Mouse (Mus musculus) kidney, embryonic 16.5 days (tissue): ENCODE measurements at regions not wholly inside any gene's neighbourhood (a gene's known extent, or its start where the extent isn't known, plus 50 kb on each side); places are given as distances from the start of the nearest gene placed in this dataset.
A peak's percentile ranks its signal among the peaks of the same experiment; 100 is the strongest.

ENCODE experiments used
- ATAC-seq: fragments of 200-750 bp; cut with Nextera tagmentation; 2 replicates; pipeline ENCODE4 v1.8.0; 2017; ENCODE audit warnings: moderate TSS enrichment; ENCODE audit not compliant: low FRiP score, low TSS enrichment
- H3K27ac ChIP-seq: fragments of 300-500 bp; sonication (generic); 2 replicates; pipeline ENCODE4 v1.5.1; 2014; ENCODE audit warnings: low read length
- H3K27me3 ChIP-seq: fragments of 300-500 bp; sonication (generic); 2 replicates; pipeline ENCODE4 v1.6.1; 2014; ENCODE audit warnings: low read length, control low read depth, mixed read lengths; ENCODE audit not compliant: insufficient read depth
- H3K36me3 ChIP-seq: fragments of 300-500 bp; sonication (generic); 2 replicates; pipeline ENCODE4 v1.6.1; 2014; ENCODE audit warnings: low read length, control low read depth, mixed read lengths; ENCODE audit not compliant: insufficient read depth
- H3K4me1 ChIP-seq: fragments of 300-500 bp; sonication (generic); 2 replicates; pipeline ENCODE4 v1.6.1; 2014; ENCODE audit warnings: low read length, control low read depth, mixed read lengths; ENCODE audit not compliant: insufficient read depth
- H3K4me2 ChIP-seq: fragments of 300-500 bp; sonication (generic); replicated peaks from 2 replicates; pipeline ENCODE4 v1.6.1; 2014; ENCODE audit warnings: low read depth, low read length
- H3K4me3 ChIP-seq: fragments of 300-500 bp; sonication (generic); 2 replicates; pipeline ENCODE4 v1.5.1; 2014; ENCODE audit warnings: mild to moderate bottlenecking, low read length
- H3K9ac ChIP-seq: fragments of 300-500 bp; sonication (generic); replicated peaks from 2 replicates; pipeline ENCODE4 v1.6.1; 2014; ENCODE audit warnings: low read length
- H3K9me3 ChIP-seq: fragments of 300-500 bp; sonication (generic); 2 replicates; pipeline ENCODE4 v1.6.1; 2016; ENCODE audit warnings: low read length, control low read depth
- WGBS: fragments of 180-500 bp; shearing (Covaris S2); extraction: QIAGEN DNeasy Blood & Tissue Kit; methylation state at CpG from one replicate; pipeline ENCODE4 v1.1.7; 2014; 5-methylcytosine and 5-hydroxymethylcytosine counted together

- H3K4me3 ChIP-seq = no peak overlapping the region
- no peak overlapping the region for H3K9ac ChIP-seq
- 72% methylated on average over 11 of the region's 11 CpGs for WGBS
- no peak overlapping the region for H3K27ac ChIP-seq
- H3K36me3 ChIP-seq = no peaks in the 10 kb centered on the region
- H3K4me2 ChIP-seq = no peak overlapping the region
- H3K27me3 ChIP-seq = no peaks in the 10 kb centered on the region
- no peak for ATAC-seq
- no peaks in the 10 kb centered on the region for H3K4me1 ChIP-seq
- H3K9me3 ChIP-seq = no peaks in the 10 kb centered on the region
Measured at GRCm38 (mm10) chr15:36680361-36681140, 327.0 kb downstream of the Zfp706 start.

GRCm38 (mm10) chr15:36679577-36679976 is 328.0 kb downstream of the Zfp706 start:
- H3K4me2 ChIP-seq = no peak overlapping the region
- H3K4me1 ChIP-seq = no peaks in the 10 kb centered on the region
- H3K9ac ChIP-seq = no peak overlapping the region
- H3K27ac ChIP-seq = no peak overlapping the region
- no peak overlapping the region for H3K4me3 ChIP-seq
- WGBS = 85% methylated on average over 13 of the region's 13 CpGs
- H3K9me3 ChIP-seq = no peaks in the 10 kb centered on the region
- ATAC-seq = no peak
- no peaks in the 10 kb centered on the region for H3K36me3 ChIP-seq
- no peaks in the 10 kb centered on the region for H3K27me3 ChIP-seq

GRCm38 (mm10) chr15:36669748-36670147 is 337.8 kb downstream of the Zfp706 start:
- H3K36me3 ChIP-seq = no peaks in the 10 kb centered on the region
- H3K4me1 ChIP-seq = peaks cover 6% of the 10 kb centered on the region
- H3K9me3 ChIP-seq = no peaks in the 10 kb centered on the region
- H3K27ac ChIP-seq = no peak overlapping the region
- WGBS = 29% methylated on average over 12 of the region's 12 CpGs
- ATAC-seq = peak; percentile 71
- no peak overlapping the region for H3K9ac ChIP-seq
- H3K4me3 ChIP-seq = no peak overlapping the region
- no peaks in the 10 kb centered on the region for H3K27me3 ChIP-seq
- no peak overlapping the region for H3K4me2 ChIP-seq

GRCm38 (mm10) chr15:36666566-36666965 is 341.0 kb downstream of the Zfp706 start:
- Histone ChIP-seq H3K9ac (no peak overlapping the region), H3K4me3 (no peak overlapping the region), H3K9me3 (no peaks in the 10 kb centered on the region), H3K36me3 (no peaks in the 10 kb centered on the region), H3K27ac (no peak overlapping the region), H3K4me1 (peaks cover 6% of the 10 kb centered on the region), H3K27me3 (no peaks in the 10 kb centered on the region), H3K4me2 (no peak overlapping the region)
- 32% methylated on average over 3 of the region's 3 CpGs for whole genome bisulfite sequencing
- no peak for ATAC-seq

GRCm38 (mm10) chr15:36664391-36664790 is 343.2 kb downstream of the Zfp706 start:
- no peaks in the 10 kb centered on the region for H3K36me3 ChIP-seq
- H3K9me3 ChIP-seq = no peaks in the 10 kb centered on the region
- no peak for ATAC-seq
- no peaks in the 10 kb centered on the region for H3K27me3 ChIP-seq
- WGBS = 70% methylated on average over 6 of the region's 6 CpGs
- no peak overlapping the region for H3K27ac ChIP-seq
- H3K4me1 ChIP-seq = peaks cover under 1% of the 10 kb centered on the region; the same call in 1 of the 2 replicates
- no peak overlapping the region for H3K9ac ChIP-seq
- H3K4me3 ChIP-seq = no peak overlapping the region
- H3K4me2 ChIP-seq = no peak overlapping the region

- no peak for ATAC-seq
- Histone ChIP-seq H3K4me1 (no peaks in the 10 kb centered on the region), H3K4me2 (no peak overlapping the region), H3K9me3 (no peaks in the 10 kb centered on the region), H3K9ac (no peak overlapping the region), H3K4me3 (no peak overlapping the region), H3K36me3 (no peaks in the 10 kb centered on the region), H3K27ac (no peak overlapping the region), H3K27me3 (no peaks in the 10 kb centered on the region)
- 53% methylated on average over 7 of the region's 7 CpGs for WGBS
Measured at GRCm38 (mm10) chr15:36660986-36661385, 346.6 kb downstream of the Zfp706 start.
